Mouse (Mus musculus): ENCODE measurements around the gene Fto. TPM values are rescaled to one million over a fixed set of nuclear protein-coding genes. Genes with fewer than 3 reads are reported as not detected.

The Fto gene
- total RNA-seq, 1 experiment = 16.8 TPM

- no peaks in the 10 kb centered on the region for H3K9me3 ChIP-seq (ENCODE audit: control insufficient read depth, insufficient read depth, low read depth, low read length)
- H3K36me3 ChIP-seq (ENCODE audit: control insufficient read depth, insufficient read depth, low read length, poor library complexity, severe bottlenecking) = no peaks in the 10 kb centered on the region
- no peak overlapping the region for H3K4me3 ChIP-seq (ENCODE audit: insufficient read depth in 1 of 2, low read depth in 1 of 2, low read length in 2 of 2, poor library complexity in 1 of 2, severe bottlenecking in 1 of 2)
- H3K27ac ChIP-seq (ENCODE audit: insufficient read depth, low read depth, low read length, poor library complexity, severe bottlenecking) = no peak overlapping the region
- no peak for DNase-seq (ENCODE audit: low read depth, low spot score)
- in situ Hi-C loops (cut with MboI; ENCODE audit: low sequenced_read_pairs in 2 of 2, unreplicated experiment in 2 of 2) = no loop called here
- H3K4me1 ChIP-seq (ENCODE audit: control insufficient read depth in 2 of 2, insufficient read depth in 2 of 2, low read length in 2 of 2, poor library complexity in 1 of 2) = no peaks in the 10 kb centered on the region
- H3K9ac ChIP-seq (ENCODE audit: insufficient read depth, low read depth, low read length, poor library complexity, severe bottlenecking) = no peak overlapping the region
- TF ChIP-seq ZNF384 (IDR thresholded peaks at IDR 0.05; ENCODE audit: low read depth, low read length) (no peak), HCFC1 (IDR thresholded peaks at IDR 0.05; ENCODE audit: borderline replicate concordance, insufficient read depth, low read length) (no peak), ZC3H11A (IDR thresholded peaks at IDR 0.05; ENCODE audit: borderline replicate concordance, low read depth, low read length) (no peak), MAFK (IDR thresholded peaks at IDR 0.05; ENCODE audit: insufficient read depth, low read depth, low read length) (no peak), CHD2 (IDR thresholded peaks at IDR 0.05; ENCODE audit: low read depth, low read length) (no peak)
Observed at GRCm38 (mm10) chr8:91713677-91714312, 400.5 kb downstream of the Fto start.

DNA sequence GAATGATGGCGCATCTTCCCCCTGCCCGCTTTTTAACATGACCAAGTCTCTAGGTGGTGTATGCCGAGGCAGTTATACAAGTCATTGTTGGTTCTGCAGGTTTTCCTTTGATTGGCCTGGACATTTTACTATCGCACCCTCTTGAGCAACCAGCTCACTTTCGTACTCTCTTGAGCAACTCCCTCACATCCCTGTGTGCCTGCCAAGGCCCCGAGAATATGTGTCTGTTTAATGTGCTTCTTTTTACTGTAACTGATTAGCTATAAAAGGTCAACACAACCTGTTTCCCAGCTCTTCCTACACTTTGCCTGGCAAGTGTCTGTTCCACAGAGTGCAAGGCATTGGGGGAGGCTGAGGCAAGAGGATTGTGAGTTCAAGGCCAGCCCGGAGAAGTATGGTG is 401.4 kb downstream of the Fto start:
- no peak for DNase-seq (ENCODE audit: low read depth, low spot score)
- Histone ChIP-seq H3K36me3 (ENCODE audit: control insufficient read depth, insufficient read depth, low read length, poor library complexity, severe bottlenecking) (no peaks in the 10 kb centered on the region), H3K9me3 (ENCODE audit: control insufficient read depth, insufficient read depth, low read depth, low read length) (no peaks in the 10 kb centered on the region), H3K4me1 (ENCODE audit: control insufficient read depth in 2 of 2, insufficient read depth in 2 of 2, low read length in 2 of 2, poor library complexity in 1 of 2) (no peaks in the 10 kb centered on the region), H3K4me3 (ENCODE audit: insufficient read depth in 1 of 2, low read depth in 1 of 2, low read length in 2 of 2, poor library complexity in 1 of 2, severe bottlenecking in 1 of 2) (no peak overlapping the region), H3K27ac (ENCODE audit: insufficient read depth, low read depth, low read length, poor library complexity, severe bottlenecking) (no peak overlapping the region), H3K9ac (ENCODE audit: insufficient read depth, low read depth, low read length, poor library complexity, severe bottlenecking) (no peak overlapping the region)
- in situ Hi-C loops (cut with MboI; ENCODE audit: low sequenced_read_pairs in 2 of 2, unreplicated experiment in 2 of 2) = no loop called here
- TF ChIP-seq MAFK (IDR thresholded peaks at IDR 0.05; ENCODE audit: insufficient read depth, low read depth, low read length) (no peak), HCFC1 (IDR thresholded peaks at IDR 0.05; ENCODE audit: borderline replicate concordance, insufficient read depth, low read length) (no peak), CHD2 (IDR thresholded peaks at IDR 0.05; ENCODE audit: low read depth, low read length) (no peak), ZNF384 (IDR thresholded peaks at IDR 0.05; ENCODE audit: low read depth, low read length) (no peak), ZC3H11A (IDR thresholded peaks at IDR 0.05; ENCODE audit: borderline replicate concordance, low read depth, low read length) (no peak)

DNA sequence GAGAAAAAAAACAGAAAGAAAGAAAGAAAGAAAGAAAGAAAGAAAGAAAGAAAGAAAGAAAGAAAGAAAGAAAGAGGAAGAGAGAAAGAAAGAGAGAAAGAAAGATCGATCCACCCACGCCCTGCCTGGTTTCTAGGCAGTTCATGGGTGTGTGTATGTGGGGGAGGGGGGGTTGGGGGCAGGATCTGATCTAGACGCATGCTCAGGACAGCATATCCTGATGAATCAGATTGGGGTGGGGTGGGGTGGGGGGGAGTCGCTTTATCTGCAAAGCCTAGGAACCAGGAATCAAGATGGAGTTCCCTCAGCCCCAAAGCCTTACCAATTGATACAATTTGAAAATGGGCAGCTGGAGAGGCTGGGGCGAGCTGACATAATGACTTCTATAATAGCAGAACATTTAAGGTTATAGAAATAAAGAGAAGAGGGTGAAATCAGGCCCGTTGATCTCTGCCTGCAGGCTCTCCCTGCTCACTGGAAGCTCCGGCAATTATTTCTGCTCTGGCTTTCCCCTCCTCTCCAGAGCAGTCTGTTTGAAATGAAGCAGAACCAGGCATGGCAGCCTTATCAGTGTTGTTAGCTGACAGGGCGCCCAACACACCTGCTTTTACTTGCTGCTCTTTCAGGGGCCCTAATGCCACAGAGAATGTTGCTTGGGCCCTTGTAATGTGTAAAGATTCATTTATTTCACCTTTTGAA is 402.2 kb downstream of the Fto start:
- Histone ChIP-seq H3K27ac (ENCODE audit: insufficient read depth, low read depth, low read length, poor library complexity, severe bottlenecking) (no peak overlapping the region), H3K4me1 (ENCODE audit: control insufficient read depth in 2 of 2, insufficient read depth in 2 of 2, low read length in 2 of 2, poor library complexity in 1 of 2) (no peaks in the 10 kb centered on the region), H3K4me3 (ENCODE audit: insufficient read depth in 1 of 2, low read depth in 1 of 2, low read length in 2 of 2, poor library complexity in 1 of 2, severe bottlenecking in 1 of 2) (no peak overlapping the region), H3K9ac (ENCODE audit: insufficient read depth, low read depth, low read length, poor library complexity, severe bottlenecking) (no peak overlapping the region), H3K36me3 (ENCODE audit: control insufficient read depth, insufficient read depth, low read length, poor library complexity, severe bottlenecking) (no peaks in the 10 kb centered on the region), H3K9me3 (ENCODE audit: control insufficient read depth, insufficient read depth, low read depth, low read length) (no peaks in the 10 kb centered on the region)
- no peak for TF ChIP-seq ZNF384 (IDR thresholded peaks at IDR 0.05; ENCODE audit: low read depth, low read length)
- no peak for TF ChIP-seq MAFK (IDR thresholded peaks at IDR 0.05; ENCODE audit: insufficient read depth, low read depth, low read length)
- TF ChIP-seq CHD2 (IDR thresholded peaks at IDR 0.05; ENCODE audit: low read depth, low read length) = no peak
- TF ChIP-seq HCFC1 (IDR thresholded peaks at IDR 0.05; ENCODE audit: borderline replicate concordance, insufficient read depth, low read length) = no peak
- TF ChIP-seq ZC3H11A (IDR thresholded peaks at IDR 0.05; ENCODE audit: borderline replicate concordance, low read depth, low read length) = no peak
- no peak for DNase-seq (ENCODE audit: low read depth, low spot score)
- in situ Hi-C loops (cut with MboI; ENCODE audit: low sequenced_read_pairs in 2 of 2, unreplicated experiment in 2 of 2) = no loop called here

Other genes starting within 250 kb of the Fto start
- 7.7 and 11.5 TPM in 2 replicates for gene Rbl2, start 243.5 kb upstream of the Fto start, total RNA-seq (2012; rRNA removed)
- 22.8 TPM in 2 replicates for gene Aktip, start 113.5 kb upstream of the Fto start, total RNA-seq (2012; rRNA removed)
- gene Rpgrip1l, start 263 bp upstream of the Fto start, total RNA-seq (2012; rRNA removed) = 2.7 and 4.4 TPM in 2 replicates